Mouse (Mus musculus) retina, postnatal 1 day (tissue): ENCODE measurements around the gene Adssl1.

Experiments used
- DNase-seq: peaks from one replicate; pipeline ENCODE4 v3.0.0-alpha.2; 2012

Adssl1 gene

GRCm38 (mm10) chr12:112619686-112620353 is at the start of gene Adssl1:
Gene Adssl1, plus strand, starts transcription at chr12:112620045.
- peak; percentile 83 for DNase-seq

GRCm38 (mm10) chr12:112570160-112570559 is 49.7 kb upstream of the Adssl1 start:
- no peak for DNase-seq

GRCm38 (mm10) chr12:112571064-112571463 is 48.8 kb upstream of the Adssl1 start:
- no peak for DNase-seq

- DNase-seq = no peak
Measured at GRCm38 (mm10) chr12:112575274-112575986, 44.4 kb upstream of the Adssl1 start.

GRCm38 (mm10) chr12:112576341-112576740 is 43.5 kb upstream of the Adssl1 start:
- no peak for DNase-seq

GRCm38 (mm10) chr12:112576749-112577148 is 43.1 kb upstream of the Adssl1 start:
- DNase-seq = no peak

- DNase-seq = no peak
Measured at GRCm38 (mm10) chr12:112578296-112579090, 41.4 kb upstream of the Adssl1 start.

- peak; percentile 36 for DNase-seq
Measured at GRCm38 (mm10) chr12:112579430-112579829, 40.4 kb upstream of the Adssl1 start.

- DNase-seq = no peak
Measured at GRCm38 (mm10) chr12:112579926-112580325, 39.9 kb upstream of the Adssl1 start.

GRCm38 (mm10) chr12:112581113-112581512 is 38.7 kb upstream of the Adssl1 start:
- no peak for DNase-seq

GRCm38 (mm10) chr12:112584954-112585353 is 34.9 kb upstream of the Adssl1 start:
- DNase-seq = no peak

GRCm38 (mm10) chr12:112585924-112586538 is 33.8 kb upstream of the Adssl1 start:
- no peak for DNase-seq

GRCm38 (mm10) chr12:112587125-112588124 is 32.4 kb upstream of the Adssl1 start:
- no peak for DNase-seq

- DNase-seq = peak; percentile 77
Measured at GRCm38 (mm10) chr12:112588426-112589256, 31.2 kb upstream of the Adssl1 start, which contains the start of gene Inf2. Gene Inf2, plus strand, starts transcription at chr12:112588784.

GRCm38 (mm10) chr12:112589491-112590191 is 30.2 kb upstream of the Adssl1 start:
- DNase-seq = no peak

GRCm38 (mm10) chr12:112590566-112591239 is 29.1 kb upstream of the Adssl1 start:
- peak; percentile 33 for DNase-seq

- no peak for DNase-seq
Measured at GRCm38 (mm10) chr12:112591240-112591639, 28.6 kb upstream of the Adssl1 start.

- no peak for DNase-seq
Measured at GRCm38 (mm10) chr12:112591730-112592129, 28.1 kb upstream of the Adssl1 start.

GRCm38 (mm10) chr12:112592985-112593734 is 26.7 kb upstream of the Adssl1 start:
- peak; percentile 71 for DNase-seq
